Mouse (Mus musculus): Measurements from ENCODE around the gene Ppp2r5e. TPM values are rescaled to one million over a fixed set of nuclear protein-coding genes. Genes with fewer than 3 reads are reported as not detected.

Gene Ppp2r5e
- total RNA-seq, 2 experiments from 2014 or later, result 28.3 to 61.2 TPM

- no peak for ATAC-seq (replicated peaks; ENCODE audit: low FRiP score, poor library complexity, severe bottlenecking)
These were observed 12.3 kb downstream of the Ppp2r5e start for GRCm38 (mm10) chr12:75583776-75584175.

DNA sequence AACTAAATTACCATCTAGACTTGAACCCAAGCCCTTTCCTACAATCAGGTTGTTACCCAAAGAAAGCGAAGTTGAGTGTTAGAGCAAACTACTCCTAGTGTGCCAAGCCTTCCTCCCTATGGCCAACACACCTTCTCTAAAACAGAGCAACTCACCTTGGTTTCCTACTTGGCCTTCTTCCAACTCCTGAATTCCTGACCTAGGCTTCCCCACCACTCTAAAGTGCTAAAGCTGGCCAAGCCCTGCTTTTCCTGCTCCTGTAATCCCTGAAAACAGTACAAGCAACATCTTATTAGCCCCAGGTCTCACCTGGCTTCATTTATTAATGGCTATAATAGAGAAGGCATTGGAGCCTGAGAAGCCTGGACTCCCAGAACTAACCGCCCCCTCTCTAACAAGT, 17.0 kb downstream of the Ppp2r5e start:
- no peak for ATAC-seq (replicated peaks; ENCODE audit: low FRiP score, poor library complexity, severe bottlenecking)

DNA sequence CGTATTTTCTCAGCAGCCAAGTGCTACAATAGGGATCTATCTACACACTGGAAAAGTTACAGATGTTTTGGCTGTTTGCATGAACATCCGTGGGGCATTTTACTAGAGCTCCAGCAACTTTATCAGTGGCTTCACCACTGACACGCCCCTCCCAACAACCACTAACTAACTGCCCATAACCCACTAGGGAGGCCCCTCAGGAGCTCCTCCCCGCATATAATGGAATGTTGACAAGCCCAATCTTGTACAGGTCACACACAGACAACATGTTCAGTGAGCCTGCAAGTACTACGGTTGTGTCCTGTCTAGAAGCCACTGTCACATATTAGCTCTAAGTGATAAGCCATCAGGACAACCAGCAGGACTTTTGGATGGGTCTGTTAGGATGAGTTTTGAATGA, 18.8 kb downstream of the Ppp2r5e start:
- ATAC-seq (replicated peaks; ENCODE audit: low FRiP score, poor library complexity, severe bottlenecking), result no peak

GRCm38 (mm10) chr12:75572271-75572670, 23.8 kb downstream of the Ppp2r5e start:
- ATAC-seq (replicated peaks; ENCODE audit: low FRiP score, poor library complexity, severe bottlenecking), result peak; percentile 61

DNA sequence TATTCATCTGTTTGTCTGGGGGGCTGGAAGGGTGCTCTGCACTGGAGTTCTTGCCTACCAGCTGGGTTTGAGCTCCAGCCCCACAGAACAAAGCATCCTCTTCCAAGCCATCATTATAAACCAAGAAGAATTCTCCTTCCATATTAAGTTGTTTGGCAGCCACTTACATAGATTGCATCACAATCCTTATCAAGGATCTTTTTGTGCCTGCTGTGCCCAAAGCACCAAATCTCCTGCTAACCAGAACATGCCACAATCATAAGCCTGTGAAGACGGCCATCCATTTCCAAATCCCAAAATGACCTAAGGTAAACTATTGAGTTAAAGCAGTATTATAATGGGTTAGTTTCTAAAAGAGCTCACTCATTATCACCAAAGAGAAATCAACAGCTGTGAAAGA, 25.9 kb downstream of the Ppp2r5e start:
- ATAC-seq (replicated peaks; ENCODE audit: low FRiP score, poor library complexity, severe bottlenecking), result no peak

- ATAC-seq (replicated peaks; ENCODE audit: low FRiP score, poor library complexity, severe bottlenecking), result no peak
These were observed 28.3 kb downstream of the Ppp2r5e start for GRCm38 (mm10) chr12:75567745-75568144.

- ATAC-seq (replicated peaks; ENCODE audit: low FRiP score, poor library complexity, severe bottlenecking), result no peak; the same call in 1 of the 2 replicates
These were observed 30.3 kb downstream of the Ppp2r5e start for GRCm38 (mm10) chr12:75565756-75566155.

- no peak for ATAC-seq (replicated peaks; ENCODE audit: low FRiP score, poor library complexity, severe bottlenecking)
These were observed 31.5 kb downstream of the Ppp2r5e start for GRCm38 (mm10) chr12:75564498-75564897.

GRCm38 (mm10) chr12:75562996-75563618, 32.9 kb downstream of the Ppp2r5e start:
- ATAC-seq (replicated peaks; ENCODE audit: low FRiP score, poor library complexity, severe bottlenecking), result no peak

DNA sequence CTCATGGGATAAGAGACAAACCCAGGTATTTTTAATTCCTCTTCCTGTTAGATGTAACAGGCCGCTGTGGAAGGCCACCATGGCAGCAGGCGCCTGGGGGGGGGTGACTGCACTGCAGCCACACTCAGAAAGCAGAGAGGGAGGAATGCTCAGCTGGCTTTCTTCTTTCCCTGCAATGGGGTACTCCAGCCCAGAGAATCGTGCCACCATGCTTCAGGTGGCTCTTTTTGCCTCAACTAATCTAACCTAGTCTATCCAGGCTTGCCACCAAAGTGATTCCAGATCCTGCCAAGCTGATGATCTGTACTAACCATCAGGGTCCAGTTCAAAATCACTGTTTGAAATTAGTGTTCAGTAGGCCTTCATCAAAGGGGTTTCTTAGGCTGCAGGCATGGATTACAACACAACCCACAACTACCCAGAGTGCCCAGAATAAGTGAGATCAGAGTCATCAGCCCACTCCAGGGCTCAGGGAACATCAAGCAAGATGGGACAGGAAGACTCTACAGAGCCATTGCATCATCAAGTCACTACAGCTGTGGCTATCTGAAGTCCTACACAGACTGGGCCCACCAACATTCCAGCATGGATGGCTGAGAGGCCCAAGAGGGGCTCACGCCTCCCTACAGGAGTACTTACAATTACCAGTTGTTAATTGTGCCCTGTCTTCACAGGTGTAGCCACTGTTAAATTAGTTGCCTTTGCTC, 35.2 kb downstream of the Ppp2r5e start:
- 0 out of 2 replicates have a peak, but pooled peaks have one; percentile 33 for ATAC-seq (replicated peaks; ENCODE audit: low FRiP score, poor library complexity, severe bottlenecking)

GRCm38 (mm10) chr12:75559196-75559595, 36.8 kb downstream of the Ppp2r5e start:
- no peak for ATAC-seq (replicated peaks; ENCODE audit: low FRiP score, poor library complexity, severe bottlenecking)

- no peak for ATAC-seq (replicated peaks; ENCODE audit: low FRiP score, poor library complexity, severe bottlenecking)
These were observed 38.2 kb downstream of the Ppp2r5e start for GRCm38 (mm10) chr12:75557813-75558212.

GRCm38 (mm10) chr12:75555032-75555431, 41.0 kb downstream of the Ppp2r5e start:
- ATAC-seq (replicated peaks; ENCODE audit: low FRiP score, poor library complexity, severe bottlenecking), result no peak

DNA sequence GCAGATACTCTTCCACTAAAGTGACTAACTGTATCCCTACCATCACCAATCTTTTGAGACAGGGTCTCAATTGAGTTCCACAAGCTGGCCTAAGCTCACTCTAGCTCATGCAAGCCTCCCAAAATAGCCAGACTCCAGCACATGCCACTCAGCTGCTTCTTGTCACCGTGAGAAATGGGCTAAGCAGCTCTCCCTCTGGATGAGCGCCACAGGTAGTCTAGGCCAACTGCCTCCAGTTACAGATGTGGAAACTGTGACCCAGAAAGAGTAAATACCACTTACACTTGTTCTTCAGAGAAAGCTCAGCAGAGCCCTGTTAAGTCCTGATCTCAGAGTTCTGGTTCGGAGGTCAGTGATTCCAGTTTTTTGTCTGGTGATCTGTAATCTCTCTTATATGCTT, 43.7 kb downstream of the Ppp2r5e start:
- no peak for ATAC-seq (replicated peaks; ENCODE audit: low FRiP score, poor library complexity, severe bottlenecking)

- ATAC-seq (replicated peaks; ENCODE audit: low FRiP score, poor library complexity, severe bottlenecking), result no peak
These were observed 44.4 kb downstream of the Ppp2r5e start for GRCm38 (mm10) chr12:75551671-75552070.

DNA sequence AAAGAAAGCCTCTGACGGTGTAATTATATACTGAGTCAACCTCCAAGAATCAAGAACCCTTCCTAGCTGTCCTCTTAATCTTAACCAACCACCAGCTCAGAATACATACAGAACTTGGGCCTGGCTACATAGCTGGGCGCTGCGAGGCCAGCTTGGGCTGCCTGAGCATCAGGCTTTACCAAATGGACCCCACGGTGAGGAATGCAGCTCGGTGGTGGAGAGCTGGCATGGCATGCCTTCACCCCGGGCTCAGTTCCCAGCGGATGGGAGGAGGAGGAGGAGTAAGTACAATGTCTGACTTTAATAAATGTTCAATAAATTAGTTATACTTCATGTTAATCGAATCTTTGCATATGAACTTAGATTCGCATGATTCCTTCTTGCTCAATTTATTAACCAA, 47.0 kb downstream of the Ppp2r5e start:
- ATAC-seq (replicated peaks; ENCODE audit: low FRiP score, poor library complexity, severe bottlenecking), result no peak

GRCm38 (mm10) chr12:75547174-75547573, 48.9 kb downstream of the Ppp2r5e start:
- no peak for ATAC-seq (replicated peaks; ENCODE audit: low FRiP score, poor library complexity, severe bottlenecking)

GRCm38 (mm10) chr12:75546241-75546640, 49.8 kb downstream of the Ppp2r5e start:
- ATAC-seq (replicated peaks; ENCODE audit: low FRiP score, poor library complexity, severe bottlenecking), result no peak

DNA sequence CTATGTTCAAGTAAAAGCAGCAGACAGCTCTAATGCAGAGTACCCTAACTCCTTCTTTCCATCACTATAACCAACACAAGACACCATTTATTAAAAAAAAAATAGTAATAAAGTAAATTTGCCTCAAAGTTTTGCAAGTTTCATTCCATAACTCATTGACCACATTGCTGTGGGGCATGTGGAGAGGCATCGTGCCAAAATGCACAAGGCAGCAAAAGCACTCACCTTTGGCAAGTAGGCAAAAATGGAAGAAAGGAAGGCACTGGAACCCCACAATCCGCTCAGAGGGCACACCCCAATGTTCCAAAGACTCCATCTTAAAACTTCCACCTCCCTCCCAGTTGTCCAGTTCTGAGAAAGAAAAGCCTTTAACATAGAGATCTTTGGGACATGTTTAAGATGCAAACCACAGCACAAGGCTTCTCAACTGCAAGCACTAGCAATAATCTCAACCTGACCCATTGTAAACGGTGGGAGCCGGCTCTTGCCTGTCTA, 50.6 kb downstream of the Ppp2r5e start:
- ATAC-seq (replicated peaks; ENCODE audit: low FRiP score, poor library complexity, severe bottlenecking), result no peak

GRCm38 (mm10) chr12:75544666-75545065, 51.4 kb downstream of the Ppp2r5e start:
- ATAC-seq (replicated peaks; ENCODE audit: low FRiP score, poor library complexity, severe bottlenecking), result no peak

DNA sequence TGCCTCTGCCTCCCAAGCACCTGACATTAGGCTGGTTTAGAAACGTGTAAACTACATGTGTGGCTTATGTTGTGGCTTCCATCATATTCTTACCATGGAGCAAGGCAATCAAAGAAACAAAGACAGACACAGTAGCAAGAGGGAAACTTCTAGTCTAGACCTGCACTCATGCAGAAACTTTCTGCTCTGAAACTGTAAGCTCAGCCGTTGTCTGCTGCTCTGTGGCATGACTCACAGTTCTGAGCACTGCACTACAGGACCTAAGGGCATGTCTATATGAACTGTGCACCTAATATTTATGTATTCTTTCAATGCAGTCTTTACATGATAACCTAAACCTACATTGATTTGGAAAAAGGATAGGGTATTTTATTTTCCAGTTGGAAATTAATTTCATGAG, 51.8 kb downstream of the Ppp2r5e start:
- no peak for ATAC-seq (replicated peaks; ENCODE audit: low FRiP score, poor library complexity, severe bottlenecking)
